Mouse (Mus musculus) telencephalon, adult 2 months (tissue): Measurements from ENCODE around the gene Osbpl5.
A peak's percentile ranks its signal among the peaks of the same experiment; 100 is the strongest.
"Not testable (repeated sequence)": the region's sequence is repeated elsewhere in the genome, so short reads cannot be mapped to it uniquely, and the experiment has no call there.

ENCODE experiments used
- DNase-seq: peaks from one replicate; pipeline ENCODE4 v3.0.0-alpha.2; 2011; ENCODE audit warnings: low read depth, low spot score

Osbpl5 gene

DNA sequence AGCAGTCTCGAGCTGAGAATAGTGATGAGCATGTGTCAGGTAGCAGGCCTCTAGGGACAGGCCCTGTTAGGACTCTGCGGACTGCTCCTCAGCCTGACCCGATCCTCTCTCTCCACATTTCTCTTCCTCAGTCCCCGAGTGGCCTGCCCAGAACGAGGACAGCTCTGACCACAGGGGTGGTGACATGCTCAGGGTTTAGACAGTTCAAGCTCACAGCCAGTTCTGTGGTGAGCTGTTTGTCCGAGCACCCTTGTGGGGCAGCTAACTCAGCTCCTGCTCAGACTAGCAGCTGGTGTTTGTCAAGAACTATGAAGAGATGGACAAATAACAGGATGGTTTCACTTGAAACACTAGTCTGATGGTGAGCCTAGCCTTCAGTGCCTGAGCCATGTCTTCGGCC is 45.4 kb downstream of the Osbpl5 start:
- no peak for DNase-seq

DNA sequence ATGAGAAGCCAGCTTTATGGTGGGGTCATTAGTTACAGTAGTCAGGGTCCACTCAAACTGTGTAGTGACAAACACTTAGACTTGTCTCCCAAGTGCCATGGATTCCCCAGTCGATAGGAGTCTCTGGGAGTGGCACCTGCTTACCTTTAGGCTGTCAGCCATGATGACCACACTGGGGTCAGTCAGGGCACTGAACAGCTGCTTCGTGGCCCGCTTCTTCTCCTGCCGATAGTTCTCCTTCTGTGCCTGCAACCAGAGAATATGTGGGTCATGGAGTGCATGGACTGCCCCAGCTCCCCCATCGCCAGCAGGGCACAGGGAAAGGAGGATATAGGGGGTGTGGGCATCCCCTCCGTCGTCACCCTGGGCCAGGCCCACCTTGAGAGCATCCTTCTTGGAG is 47.4 kb downstream of the Osbpl5 start:
- DNase-seq: no peak

DNA sequence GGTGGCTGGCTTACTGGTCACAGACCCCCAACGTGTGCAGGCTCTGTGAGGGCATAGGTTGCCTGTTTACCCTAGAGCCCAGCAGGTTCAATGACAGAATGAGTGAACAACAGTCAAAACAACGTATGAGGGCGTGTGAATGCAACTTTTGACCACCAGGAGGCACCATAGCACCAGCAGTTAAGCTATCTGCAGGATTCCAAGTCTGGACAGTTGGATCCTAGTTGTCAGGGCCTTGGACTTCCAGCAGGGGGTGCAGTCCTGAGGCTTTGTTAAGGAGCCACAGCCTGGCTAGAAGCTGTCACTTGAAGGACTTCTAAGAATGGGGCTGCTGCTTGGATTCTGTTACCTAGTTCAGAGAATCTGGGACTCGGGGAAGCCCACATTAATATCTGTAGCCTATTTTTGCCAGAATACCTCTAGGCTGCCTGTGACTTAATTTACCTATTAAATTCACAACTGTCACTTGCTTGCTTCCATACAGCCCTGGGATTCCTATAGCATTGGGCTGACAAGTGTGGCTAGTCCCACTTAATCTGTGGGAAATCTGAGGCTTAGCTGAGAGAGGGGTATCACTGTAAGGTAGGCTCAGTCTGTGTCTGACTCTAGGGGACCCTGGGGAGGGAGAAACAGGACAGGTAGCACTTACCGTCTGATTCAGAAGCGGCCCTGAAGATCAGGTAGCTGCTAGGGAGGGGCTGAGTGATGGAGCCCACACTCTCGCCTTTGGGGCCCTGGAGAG is 49.9 kb downstream of the Osbpl5 start:
- DNase-seq: peak; percentile 90

DNA sequence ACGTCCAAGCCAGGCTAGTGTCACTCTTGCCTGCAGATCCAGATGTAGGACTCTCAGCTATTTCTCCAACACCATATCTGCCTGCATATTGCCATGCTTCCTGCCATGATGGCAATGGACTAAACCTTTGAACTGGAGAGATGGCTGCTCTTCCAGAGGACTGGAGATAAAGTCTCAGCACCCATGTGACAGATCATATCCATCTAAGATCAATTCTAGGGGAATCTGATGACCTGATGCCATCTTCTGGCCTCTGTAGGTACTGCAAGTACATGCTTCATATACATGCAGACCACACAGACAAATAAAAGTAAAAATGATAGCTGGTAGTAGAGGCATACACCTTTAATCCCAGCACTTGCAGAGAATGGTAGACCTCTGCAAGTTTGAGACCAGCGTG is 60.6 kb downstream of the Osbpl5 start:
- DNase-seq: no peak

DNA sequence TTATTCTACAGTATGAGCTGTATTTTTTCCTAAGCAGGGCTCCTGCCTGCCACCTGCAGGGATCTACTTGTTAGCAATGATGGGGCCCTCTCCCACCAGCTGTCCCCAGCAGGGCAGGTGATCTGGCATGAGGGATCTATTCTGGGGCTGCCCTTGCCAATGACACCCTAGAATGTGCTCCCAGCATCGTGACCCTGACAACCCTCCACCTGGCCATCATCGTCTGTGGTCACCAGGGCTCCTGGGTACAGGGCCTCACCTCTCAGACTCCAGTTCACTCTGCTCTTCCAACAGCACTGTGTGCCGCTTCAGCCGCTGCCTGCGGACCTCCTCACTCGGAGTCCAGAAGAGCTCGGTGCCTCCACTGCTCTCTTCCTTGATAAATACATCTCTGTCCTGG is 62.2 kb downstream of the Osbpl5 start:
- no peak for DNase-seq

DNA sequence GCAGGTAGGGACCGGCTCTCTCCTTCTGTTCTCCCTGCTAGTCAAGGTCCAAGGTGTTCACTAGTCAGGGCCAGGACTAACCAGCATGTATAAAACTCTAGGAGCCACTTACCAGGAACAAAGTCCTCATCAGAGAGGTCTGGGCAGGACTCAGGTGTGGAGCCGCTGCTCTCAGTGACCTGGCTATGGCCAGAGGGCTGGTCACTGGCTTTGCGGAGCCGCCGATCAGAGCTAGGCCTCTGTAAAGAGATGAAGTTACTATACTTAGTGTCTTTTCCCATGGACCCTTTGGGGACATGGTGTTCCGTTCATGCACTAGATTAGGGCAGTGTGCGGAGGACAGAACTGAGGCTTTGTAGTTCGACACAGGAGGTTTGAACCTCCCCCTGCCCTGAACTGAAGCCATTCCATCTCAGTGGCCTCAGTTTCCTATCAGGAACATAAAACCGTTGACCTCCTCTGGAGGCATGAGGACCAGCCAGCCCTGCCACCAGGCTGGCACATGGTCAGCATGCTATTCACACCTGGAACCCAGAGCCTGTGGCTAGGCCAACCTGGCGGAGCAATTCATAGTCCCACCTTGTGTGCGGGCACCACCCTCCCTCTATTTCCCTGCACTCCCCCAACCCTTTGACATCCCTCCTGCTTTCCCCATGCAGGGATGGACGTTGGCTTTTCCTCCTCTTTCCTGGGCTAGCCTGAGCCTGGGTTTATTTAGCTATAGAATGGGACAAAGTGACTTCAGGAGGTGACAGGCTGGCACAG is 63.9 kb downstream of the Osbpl5 start:
- no peak for DNase-seq

DNA sequence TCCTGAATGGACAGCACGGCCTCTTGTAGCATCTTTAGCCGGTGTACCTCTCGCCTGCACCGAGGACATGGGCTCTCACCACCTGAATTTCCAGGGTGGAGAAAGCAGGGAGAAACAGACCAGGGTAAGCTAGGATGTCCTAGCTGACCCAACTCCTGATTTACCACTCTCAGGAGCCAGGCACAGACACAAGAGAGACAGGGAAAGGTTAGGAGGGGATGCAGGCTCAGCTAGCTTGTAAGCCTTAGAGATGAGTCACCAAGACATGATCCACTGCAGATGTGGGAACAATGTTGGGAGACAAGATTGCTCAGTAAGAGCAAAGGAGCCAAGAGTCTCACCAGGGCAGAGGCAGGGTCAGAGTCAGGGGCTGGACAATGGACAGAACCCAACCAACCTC is 64.9 kb downstream of the Osbpl5 start:
- DNase-seq: no peak

DNA sequence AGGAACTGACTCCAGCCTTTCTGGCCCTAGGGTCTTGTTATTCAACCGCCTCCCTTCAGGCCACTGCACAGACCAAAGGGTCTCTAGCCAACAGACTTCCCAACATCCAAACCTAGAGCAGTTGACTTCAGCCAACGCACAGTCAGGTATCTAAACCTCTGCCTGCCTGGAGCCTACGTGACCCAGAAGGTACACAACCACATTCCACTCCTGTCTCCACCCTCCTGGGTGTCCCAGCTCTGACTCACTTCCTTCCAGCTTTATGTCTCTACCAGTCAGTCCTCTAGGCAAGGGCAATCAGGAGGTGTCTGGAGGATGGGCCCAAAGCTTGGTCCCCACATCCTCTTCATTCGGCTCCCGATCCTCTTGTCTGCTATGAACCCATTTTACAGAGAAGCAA is 65.6 kb downstream of the Osbpl5 start:
- DNase-seq: no peak

DNA sequence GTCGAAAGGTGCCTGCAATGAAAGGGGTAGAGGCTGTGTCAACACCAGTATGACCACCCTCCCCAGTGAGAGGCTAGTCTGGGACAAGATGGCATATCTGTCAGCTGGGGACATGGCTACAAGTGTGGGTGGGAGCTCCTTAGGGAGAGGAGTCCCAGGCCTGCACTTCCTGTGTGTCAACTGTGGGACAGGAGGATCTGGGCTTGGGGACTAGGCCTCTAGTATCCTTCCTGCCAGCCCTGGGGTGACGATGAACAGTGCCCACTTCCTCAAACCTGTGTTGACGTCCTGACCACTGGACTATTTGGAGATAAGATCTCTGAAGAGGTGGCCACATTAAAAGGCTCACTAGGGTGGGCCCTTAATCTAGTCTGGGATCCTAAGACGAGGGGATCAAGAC is 66.8 kb downstream of the Osbpl5 start:
- DNase-seq: no peak

DNA sequence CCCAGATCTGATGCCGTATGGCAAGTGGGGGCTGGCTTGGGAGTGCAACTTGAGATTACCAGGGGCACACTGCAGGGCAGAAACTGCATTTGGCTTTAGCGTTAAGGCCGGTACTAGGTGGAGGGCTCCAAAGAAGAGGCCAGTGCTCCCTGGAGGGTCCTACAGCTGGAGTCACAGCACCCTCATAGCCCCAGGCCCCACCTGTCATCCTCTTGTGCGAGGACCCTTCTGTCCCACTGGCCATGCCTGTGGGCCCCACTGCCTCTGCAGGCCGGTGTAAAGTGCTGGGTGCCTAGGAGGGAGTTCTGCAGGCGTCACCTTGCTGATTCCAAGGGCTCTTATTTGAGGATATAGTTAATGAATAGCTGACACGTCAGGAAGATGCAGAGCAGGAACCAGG is 67.3 kb downstream of the Osbpl5 start:
- DNase-seq: no peak

DNA sequence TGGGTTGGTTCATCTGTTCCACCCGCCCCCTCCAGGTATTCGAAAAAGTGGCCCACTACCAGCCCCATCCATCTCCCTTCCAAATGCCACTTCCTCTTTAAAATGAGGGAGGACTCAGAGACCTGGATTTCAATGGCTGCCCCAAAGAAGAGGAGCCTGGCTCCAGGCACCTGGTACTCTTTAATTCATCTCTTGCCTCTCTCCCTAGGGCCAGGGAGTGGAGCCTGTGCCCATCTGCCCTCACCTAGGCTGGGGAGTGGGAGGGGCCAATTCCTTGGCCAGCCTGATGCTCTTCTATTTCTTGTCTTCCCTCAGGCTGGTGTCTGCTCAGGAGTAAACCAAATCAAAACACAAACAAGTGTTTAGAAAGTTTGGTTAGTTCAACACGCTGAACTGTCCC is 70.1 kb downstream of the Osbpl5 start:
- not testable (repeated sequence) for DNase-seq

DNA sequence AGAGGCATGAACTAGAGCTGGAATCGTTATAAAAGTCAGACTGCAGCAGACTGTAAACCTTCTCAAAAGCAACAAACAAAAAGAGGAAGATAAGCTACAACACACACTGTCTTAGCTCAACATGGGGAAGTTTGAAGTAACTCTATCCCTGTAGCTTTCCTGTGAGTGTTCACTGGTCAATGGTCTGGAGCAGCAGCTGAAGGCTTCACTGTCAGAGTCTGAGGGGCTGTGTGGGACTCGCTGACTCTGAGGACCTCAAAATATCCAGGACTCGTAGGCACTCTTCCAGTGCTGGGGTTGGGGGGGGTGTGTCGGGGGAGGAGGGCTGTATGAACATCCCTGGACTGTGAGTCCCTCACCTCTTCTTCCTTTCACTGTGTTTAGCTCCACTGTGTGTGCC is 70.6 kb downstream of the Osbpl5 start:
- DNase-seq: not testable (repeated sequence)

DNA sequence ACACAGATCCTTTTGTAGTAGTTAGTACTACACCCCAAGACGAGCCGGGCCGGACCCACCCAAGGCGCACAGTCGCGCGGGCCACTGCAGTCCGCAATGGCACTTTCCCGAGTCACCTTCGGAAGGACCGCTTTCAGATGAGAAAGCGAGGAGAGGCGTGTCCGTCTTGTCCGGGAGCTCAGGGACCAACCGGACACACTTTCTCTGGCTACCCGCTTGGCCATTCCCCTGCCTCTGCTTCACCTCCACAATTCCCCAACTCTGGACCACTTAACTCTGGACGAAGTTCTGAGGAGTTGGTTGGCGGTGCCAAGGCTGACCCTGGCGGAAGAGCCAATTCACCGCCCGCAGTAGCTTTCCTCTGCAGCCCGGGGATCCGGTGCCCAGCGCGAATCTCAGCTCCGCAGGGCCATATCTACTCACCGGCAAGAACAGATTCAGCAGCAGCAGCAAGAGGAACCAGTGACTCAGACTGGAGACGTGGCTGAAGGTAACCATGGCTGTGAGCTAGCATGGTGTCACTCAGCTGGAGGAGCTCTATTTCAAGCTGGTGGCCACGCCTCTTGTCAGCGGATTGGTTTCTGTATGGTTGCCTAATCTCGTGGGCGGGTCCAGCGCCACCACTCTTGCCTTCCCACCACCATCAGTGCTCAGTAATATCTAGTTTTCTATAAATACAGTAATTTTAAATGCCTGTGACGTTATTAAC is 71.3 kb downstream of the Osbpl5 start, which contains the start of gene Tnfrsf23:
Gene Tnfrsf23 (minus strand): TSS at position 514 of the 709 bp plus-strand sequence.
- peak; percentile 77 for DNase-seq

DNA sequence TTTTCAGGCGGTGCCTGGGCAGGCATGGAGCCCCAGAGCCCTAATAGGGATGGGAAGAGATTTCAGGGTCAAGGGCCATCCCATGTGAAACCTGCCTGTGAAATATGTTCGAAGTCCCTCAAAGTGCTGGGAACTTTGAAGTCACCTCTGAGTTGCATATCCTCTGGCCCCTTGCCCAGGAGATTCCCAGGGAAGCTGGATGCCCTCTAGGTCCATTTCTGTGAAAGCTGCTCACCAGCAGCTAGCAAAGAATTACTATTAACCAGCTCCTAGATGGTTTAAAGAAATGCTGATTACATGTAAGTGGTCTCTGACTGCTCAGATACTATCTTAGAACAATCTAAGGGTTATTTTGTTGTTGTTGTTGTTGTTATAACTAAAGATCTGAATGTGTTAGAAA is 72.2 kb downstream of the Osbpl5 start:
- DNase-seq: not testable (repeated sequence)

DNA sequence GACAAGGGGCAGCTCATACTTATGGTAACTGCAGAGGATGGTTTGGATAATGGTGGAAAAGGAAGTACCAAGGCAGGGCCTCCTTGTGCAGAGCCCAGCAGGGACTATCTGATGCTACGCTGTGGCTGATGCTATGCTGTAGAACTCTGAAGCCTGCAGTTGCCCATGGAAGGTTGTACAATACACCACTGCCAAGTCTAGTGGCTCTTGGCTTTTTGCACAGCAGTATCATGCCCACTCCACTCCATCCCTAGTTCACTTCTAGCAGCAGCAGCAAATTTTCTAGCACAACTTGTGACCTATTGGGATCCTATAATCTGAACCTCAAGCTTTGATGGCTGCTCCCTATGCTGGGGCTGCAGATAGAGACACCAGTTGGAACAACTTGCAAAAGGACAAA is 75.2 kb downstream of the Osbpl5 start:
- DNase-seq: no peak

DNA sequence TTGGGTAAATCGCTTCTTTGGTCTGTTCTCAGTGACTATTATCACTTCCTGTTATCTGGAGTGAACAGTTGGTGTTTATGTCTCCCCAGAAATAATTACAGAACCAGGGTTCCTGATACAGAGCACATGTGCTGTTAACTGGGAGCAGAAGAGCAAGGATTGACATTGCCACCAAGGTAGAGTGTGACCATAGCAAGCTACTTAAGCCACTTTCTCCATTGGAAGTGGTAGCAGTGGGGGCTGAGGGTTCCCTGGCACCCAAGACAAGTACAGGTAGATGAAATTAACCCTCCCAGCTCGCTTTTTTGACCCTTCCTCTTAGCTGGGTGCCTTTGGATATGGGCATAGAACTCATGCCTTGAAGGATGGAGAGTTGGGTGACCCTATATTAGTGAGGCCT is 75.9 kb downstream of the Osbpl5 start:
- DNase-seq: not testable (repeated sequence)

DNA sequence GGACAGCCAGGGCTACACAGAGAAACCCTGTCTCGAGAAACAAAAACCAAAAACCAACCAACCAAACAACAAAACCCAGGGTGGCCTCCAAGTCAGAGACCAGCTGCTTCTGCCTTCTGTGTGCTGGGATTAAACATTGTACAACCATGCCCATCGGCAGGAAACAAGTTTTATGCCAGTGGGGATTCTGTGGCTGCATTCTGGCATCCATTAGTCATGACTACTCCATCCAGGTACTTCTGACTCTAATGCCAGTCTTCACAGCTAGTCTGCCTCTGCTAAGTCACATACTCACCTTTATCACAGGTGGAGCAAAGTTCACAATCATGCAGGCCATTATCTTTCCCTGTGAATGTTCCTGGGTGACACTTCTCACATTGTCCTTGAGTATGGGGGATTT is 77.1 kb downstream of the Osbpl5 start:
- not testable (repeated sequence) for DNase-seq

DNA sequence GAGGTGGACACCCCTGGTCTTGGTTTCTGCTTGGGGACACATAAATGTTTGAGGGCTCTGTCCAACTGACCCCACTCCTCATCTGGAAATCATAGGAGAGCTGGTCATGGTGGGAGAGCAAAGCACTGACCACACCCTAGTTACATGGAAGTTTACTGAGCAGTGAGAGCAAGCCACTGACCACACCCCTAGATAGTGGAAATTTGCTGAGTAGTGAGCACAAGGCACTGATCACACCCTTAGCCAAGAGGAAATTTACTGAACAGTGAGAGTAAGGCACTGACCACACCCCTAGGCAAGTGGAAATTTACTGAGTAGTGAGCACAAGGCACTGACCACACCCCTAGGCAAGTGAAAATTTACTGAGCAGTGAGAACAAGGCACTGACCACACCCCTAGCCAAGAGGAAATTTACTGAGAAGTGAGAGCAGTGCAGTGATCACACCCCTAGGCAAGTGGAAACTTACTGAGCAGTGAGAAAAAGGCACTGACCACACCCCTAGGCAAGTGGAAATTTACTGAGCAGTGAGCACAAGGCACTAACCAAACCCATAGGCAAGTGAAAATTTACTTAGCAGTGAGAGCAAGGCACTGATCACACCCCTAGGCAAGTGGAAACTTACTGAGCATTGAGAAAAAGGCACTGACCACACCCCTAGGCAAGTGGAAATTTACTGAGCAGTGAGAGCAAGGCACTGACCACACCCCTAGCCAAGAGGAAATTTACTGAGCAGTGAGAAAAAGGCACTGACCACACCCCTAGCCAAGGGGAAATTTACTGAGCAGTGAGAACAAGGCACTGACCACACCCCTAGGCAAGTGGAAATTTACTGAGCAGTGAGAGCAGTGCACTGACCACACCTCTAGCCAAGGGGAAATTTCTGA is 90.1 kb downstream of the Osbpl5 start:
- DNase-seq: no peak

DNA sequence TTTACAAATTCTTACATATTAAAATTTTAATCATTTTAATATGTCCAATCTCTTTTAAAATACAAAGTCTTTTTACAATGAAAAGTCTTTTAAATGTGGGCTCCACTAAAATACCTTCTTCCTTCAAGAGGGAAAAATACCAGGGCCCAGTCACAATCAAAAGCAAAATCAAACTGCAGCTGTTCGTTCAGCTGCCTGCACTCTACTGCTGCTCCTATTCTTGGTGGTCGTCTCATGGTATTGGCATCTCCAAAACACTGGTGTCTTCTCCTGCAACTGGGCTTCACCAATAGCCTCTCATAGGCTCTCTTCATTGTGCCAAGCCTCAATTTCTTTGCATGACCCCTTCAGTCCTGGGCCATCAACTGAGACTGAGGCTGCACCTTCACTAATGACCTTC is 93.3 kb downstream of the Osbpl5 start:
- DNase-seq: no peak

DNA sequence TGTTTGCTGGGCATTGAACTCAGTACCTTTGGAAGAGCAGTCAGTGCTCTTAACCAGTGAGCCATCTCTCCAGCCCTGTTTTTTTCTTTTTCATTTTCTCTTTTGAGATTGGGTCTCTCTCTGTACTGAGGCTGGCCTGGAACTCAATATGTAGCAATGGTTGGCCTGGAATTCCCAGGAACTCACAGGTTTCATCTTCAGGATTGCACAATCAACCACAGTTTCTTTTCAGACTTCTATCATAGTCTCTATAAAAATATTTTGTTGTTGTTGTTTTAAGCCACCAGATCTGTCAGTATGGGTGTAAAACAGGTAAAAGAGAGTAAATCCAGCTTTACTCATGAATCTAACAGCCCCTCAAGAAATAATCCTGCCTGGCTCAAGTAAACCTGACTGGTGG is 96.0 kb downstream of the Osbpl5 start:
- no peak for DNase-seq

DNA sequence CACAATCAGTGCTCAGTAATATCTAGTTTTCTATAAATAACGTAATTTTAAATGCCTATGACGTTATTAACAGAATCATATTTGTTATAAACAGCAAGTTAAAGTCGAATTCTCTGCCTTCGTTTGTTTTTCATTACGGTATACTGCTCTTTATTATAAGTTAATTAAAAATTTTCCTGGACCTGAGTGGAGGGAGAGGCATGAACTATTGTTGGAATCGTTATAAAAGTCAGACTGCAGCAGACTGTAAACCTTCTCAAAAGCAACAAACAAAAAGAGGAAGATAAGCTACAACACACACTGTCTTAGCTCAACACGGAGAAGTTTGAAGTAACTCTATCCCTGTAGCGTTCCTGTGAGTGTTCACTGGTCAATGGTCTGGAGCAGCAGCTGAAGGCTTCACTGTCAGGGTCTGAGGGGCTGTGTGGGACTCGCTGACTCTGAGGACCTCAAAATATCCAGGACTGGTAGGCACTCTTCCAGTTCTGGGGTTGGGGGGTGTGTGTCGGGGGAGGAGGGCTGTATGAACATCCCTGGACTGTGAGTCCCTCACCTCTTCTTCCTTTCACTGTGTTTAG is 106.9 kb downstream of the Osbpl5 start:
- not testable (repeated sequence) for DNase-seq
